Mouse (Mus musculus) megakaryocyte, embryonic 14.5 days (primary cell): ENCODE data around the gene Lats2.

Experiments
- FLI1 ChIP-seq: IDR thresholded peaks from 2 replicates; pipeline ENCODE4 v1.6.1; 2012; ENCODE audit warnings: low read length, inconsistent platforms, mixed read lengths
- GATA1 ChIP-seq: IDR thresholded peaks from 3 replicates; pipeline ENCODE4 v1.6.1; 2012; ENCODE audit warnings: mixed read lengths, low read length, inconsistent platforms, borderline replicate concordance

- TF ChIP-seq GATA1, result no peak
- TF ChIP-seq FLI1, result no peak
Observed at GRCm38 (mm10) chr14:57646155-57646554, 112.0 kb downstream of the Lats2 start.
